Mouse (Mus musculus): Measurements from ENCODE around the gene Ddn. TPM values are rescaled to one million over a fixed set of nuclear protein-coding genes. Genes with fewer than 3 reads are reported as not detected.
A peak's percentile ranks its signal among the peaks of the same experiment; 100 is the strongest.

Ddn gene
- polyA plus RNA-seq, 1 experiment from 2014 or later: 0.07 TPM

- TF ChIP-seq CTCF (IDR thresholded peaks at IDR 0.05; ENCODE audit: low read depth): no peak
- WGBS: 21% methylated on average over 6 of the region's 6 CpGs
Measured at GRCm38 (mm10) chr15:98808651-98809134, 597 bp downstream of the Ddn start.

GRCm38 (mm10) chr15:98807895-98808650 is 1.2 kb downstream of the Ddn start:
- Histone ChIP-seq H3K27ac (ENCODE audit: low read depth, low read length) (no peak overlapping the region), H3K27me3 (replicated peaks; ENCODE audit: control insufficient read depth, insufficient read depth, low read length) (peaks cover 68% of the 10 kb centered on the region), H3K9ac (ENCODE audit: low read depth, low read length) (no peak overlapping the region), H3K4me2 (replicated peaks; ENCODE audit: low read depth) (peak overlapping the region; percentile 82), H3K36me3 (ENCODE audit: control insufficient read depth, insufficient read depth) (peaks cover 10% of the 10 kb centered on the region), H3K4me1 (replicated peaks; ENCODE audit: control insufficient read depth, insufficient read depth, low read length) (0 out of 2 replicates have a peak, but pooled peaks cover 19% of the 10 kb centered on the region), H3K4me3 (ENCODE audit: low read depth, low read length) (peak overlapping the region; percentile 44), H3K9me3 (ENCODE audit: control insufficient read depth) (no peaks in the 10 kb centered on the region)
- WGBS: under 1% methylated on average over 34 of the region's 34 CpGs
- TF ChIP-seq CTCF (IDR thresholded peaks at IDR 0.05; ENCODE audit: low read depth): no peak
- peak; percentile 25; the same call in 1 of the 2 replicates for ATAC-seq

More at GRCm38 (mm10) chr15:98808651-98809134, 597 bp downstream of the Ddn start:
- no peak overlapping the region for H3K27ac ChIP-seq (ENCODE audit: low read depth, low read length)
- peaks cover 62% of the 10 kb centered on the region for H3K27me3 ChIP-seq (replicated peaks; ENCODE audit: control insufficient read depth, insufficient read depth, low read length)
- ATAC-seq: no peak
- 0 out of 2 replicates have a peak, but pooled peaks cover 19% of the 10 kb centered on the region for H3K4me1 ChIP-seq (replicated peaks; ENCODE audit: control insufficient read depth, insufficient read depth, low read length)
- H3K9ac ChIP-seq (ENCODE audit: low read depth, low read length): no peak overlapping the region
- H3K9me3 ChIP-seq (ENCODE audit: control insufficient read depth): no peaks in the 10 kb centered on the region
- H3K36me3 ChIP-seq (ENCODE audit: control insufficient read depth, insufficient read depth): peaks cover 16% of the 10 kb centered on the region
- H3K4me3 ChIP-seq (ENCODE audit: low read depth, low read length): no peak overlapping the region
- H3K4me2 ChIP-seq (replicated peaks; ENCODE audit: low read depth): peak overlapping the region; percentile 82; the same call in 1 of the 2 replicates

- WGBS: under 1% methylated on average over 57 of the region's 58 CpGs
- Histone ChIP-seq H3K27ac (ENCODE audit: low read depth, low read length) (no peak overlapping the region), H3K27me3 (replicated peaks; ENCODE audit: control insufficient read depth, insufficient read depth, low read length) (peaks cover 73% of the 10 kb centered on the region), H3K4me2 (replicated peaks; ENCODE audit: low read depth) (peak overlapping the region; percentile 82), H3K36me3 (ENCODE audit: control insufficient read depth, insufficient read depth) (0 out of 2 replicates have a peak, but pooled peaks cover 5% of the 10 kb centered on the region), H3K4me1 (replicated peaks; ENCODE audit: control insufficient read depth, insufficient read depth, low read length) (0 out of 2 replicates have a peak, but pooled peaks cover 19% of the 10 kb centered on the region), H3K9me3 (ENCODE audit: control insufficient read depth) (no peaks in the 10 kb centered on the region), H3K4me3 (ENCODE audit: low read depth, low read length) (peak overlapping the region; percentile 44), H3K9ac (ENCODE audit: low read depth, low read length) (peak overlapping the region; percentile 42; the same call in 1 of the 2 replicates)
- no peak for TF ChIP-seq CTCF (IDR thresholded peaks at IDR 0.05; ENCODE audit: low read depth)
- peak; percentile 14; the same call in 1 of the 2 replicates for ATAC-seq
Measured at GRCm38 (mm10) chr15:98806809-98807770, 2.2 kb downstream of the Ddn start.

- Histone ChIP-seq H3K27ac (ENCODE audit: low read depth, low read length) (no peak overlapping the region), H3K4me1 (replicated peaks; ENCODE audit: control insufficient read depth, insufficient read depth, low read length) (0 out of 2 replicates have a peak, but pooled peaks cover 19% of the 10 kb centered on the region), H3K9me3 (ENCODE audit: control insufficient read depth) (no peaks in the 10 kb centered on the region), H3K27me3 (replicated peaks; ENCODE audit: control insufficient read depth, insufficient read depth, low read length) (peaks cover 76% of the 10 kb centered on the region), H3K9ac (ENCODE audit: low read depth, low read length) (0 out of 2 replicates have a peak overlapping the region, but pooled peaks have one; percentile 42), H3K36me3 (ENCODE audit: control insufficient read depth, insufficient read depth) (0 out of 2 replicates have a peak, but pooled peaks cover 4% of the 10 kb centered on the region), H3K4me3 (ENCODE audit: low read depth, low read length) (peak overlapping the region; percentile 44), H3K4me2 (replicated peaks; ENCODE audit: low read depth) (peak overlapping the region; percentile 86)
- WGBS: 27% methylated on average over 30 of the region's 30 CpGs
- ATAC-seq: no peak
- no peak for TF ChIP-seq CTCF (IDR thresholded peaks at IDR 0.05; ENCODE audit: low read depth)
Measured at GRCm38 (mm10) chr15:98806071-98806808, 3.0 kb downstream of the Ddn start.

- H3K27me3 ChIP-seq (replicated peaks; ENCODE audit: control insufficient read depth, insufficient read depth, low read length): peaks cover 84% of the 10 kb centered on the region
- ATAC-seq: 0 out of 2 replicates have a peak, but pooled peaks have one; percentile 17
- 2% methylated on average over 64 of the region's 64 CpGs for WGBS
Measured at GRCm38 (mm10) chr15:98805324-98806040, 3.8 kb downstream of the Ddn start.

More at GRCm38 (mm10) chr15:98805324-98806040, 3.8 kb downstream of the Ddn start:
- H3K4me3 ChIP-seq (ENCODE audit: low read depth, low read length): peak overlapping the region; percentile 44
- H3K9me3 ChIP-seq (ENCODE audit: control insufficient read depth): no peaks in the 10 kb centered on the region
- H3K27ac ChIP-seq (ENCODE audit: low read depth, low read length): no peak overlapping the region
- TF ChIP-seq CTCF (IDR thresholded peaks at IDR 0.05; ENCODE audit: low read depth): peak; percentile 82
- H3K9ac ChIP-seq (ENCODE audit: low read depth, low read length): peak overlapping the region; percentile 31; the same call in 1 of the 2 replicates
- no peaks in the 10 kb centered on the region for H3K36me3 ChIP-seq (ENCODE audit: control insufficient read depth, insufficient read depth)
- H3K4me2 ChIP-seq (replicated peaks; ENCODE audit: low read depth): peak overlapping the region; percentile 86
- 0 out of 2 replicates have a peak, but pooled peaks cover 19% of the 10 kb centered on the region for H3K4me1 ChIP-seq (replicated peaks; ENCODE audit: control insufficient read depth, insufficient read depth, low read length)

Measured in intestine, postnatal 0 days (tissue).